Mouse (Mus musculus) Muller cell, postnatal 12 days (primary cell): ENCODE results near the gene Cenpp.

Experiments used
- DNase-seq: peaks from one replicate; pipeline ENCODE4 v3.0.0-alpha.2; 2015; ENCODE audit errors: inconsistent ontology term

The Cenpp gene

DNA sequence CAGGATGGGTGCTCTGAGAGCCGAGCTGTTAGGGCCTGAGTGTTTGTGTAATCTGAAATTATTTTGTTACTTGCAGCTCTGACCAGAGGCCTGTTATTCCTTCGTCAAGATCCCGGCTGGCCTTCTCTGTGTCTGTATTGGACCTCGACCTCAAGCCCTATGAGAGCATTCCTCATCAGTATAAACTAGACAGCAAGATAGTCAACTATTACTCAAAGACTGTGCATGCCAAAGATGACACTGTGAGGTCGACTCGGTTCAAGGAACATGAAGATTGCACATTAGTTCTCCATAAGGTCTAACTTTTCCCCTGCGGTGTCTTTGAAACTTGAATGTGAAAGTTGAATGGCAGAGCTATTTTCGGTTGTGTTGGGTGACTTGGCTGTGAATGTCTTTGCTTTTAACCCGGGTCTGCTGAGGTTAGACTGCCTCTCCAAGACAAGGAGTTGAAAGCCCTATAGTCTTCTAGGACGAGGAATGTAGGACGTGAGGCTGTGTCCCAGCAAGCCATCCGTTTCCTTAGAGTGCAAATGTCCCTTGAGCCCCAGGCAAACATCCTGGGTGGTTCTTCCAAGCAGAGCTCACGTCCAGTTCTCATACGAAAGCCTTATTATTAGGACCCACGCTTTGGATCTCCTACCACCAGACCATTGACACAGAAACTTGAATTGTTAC lies 191.0 kb downstream of the Cenpp start:
- DNase-seq: peak; percentile 57

DNA sequence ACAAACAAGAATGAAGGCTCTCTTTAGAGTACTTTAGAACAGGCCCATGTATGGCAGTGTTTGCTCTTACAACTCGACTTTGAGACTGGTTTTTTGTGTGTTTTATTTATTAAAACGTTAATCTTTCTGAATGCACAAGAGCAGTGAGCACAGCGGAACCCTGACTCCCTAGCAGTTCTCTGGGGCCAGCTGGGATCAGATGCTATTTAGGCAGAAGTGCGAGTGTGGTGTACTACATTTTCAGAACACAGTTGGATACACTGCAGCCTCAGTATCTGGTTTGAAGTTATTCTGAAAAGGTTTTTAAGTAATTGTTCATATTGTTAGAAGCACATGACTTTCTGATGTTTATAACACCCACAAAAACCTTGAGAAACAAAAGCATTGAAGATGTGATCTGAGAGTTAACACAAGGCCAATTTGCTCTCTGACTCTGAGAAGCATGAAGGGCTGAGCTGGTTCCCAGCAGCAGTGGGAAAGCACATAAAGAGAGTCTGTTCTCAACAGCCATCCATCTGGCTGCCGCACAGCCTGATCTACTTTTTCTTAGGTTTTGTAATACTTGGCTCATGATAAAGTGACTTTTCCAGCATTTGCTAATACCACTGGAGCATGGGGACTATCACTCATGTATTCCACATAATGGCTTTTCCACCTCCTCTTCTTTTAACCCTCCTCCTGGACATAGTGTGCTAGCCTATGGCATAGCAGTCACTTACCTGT lies 191.7 kb downstream of the Cenpp start:
- DNase-seq: peak; percentile 19

DNA sequence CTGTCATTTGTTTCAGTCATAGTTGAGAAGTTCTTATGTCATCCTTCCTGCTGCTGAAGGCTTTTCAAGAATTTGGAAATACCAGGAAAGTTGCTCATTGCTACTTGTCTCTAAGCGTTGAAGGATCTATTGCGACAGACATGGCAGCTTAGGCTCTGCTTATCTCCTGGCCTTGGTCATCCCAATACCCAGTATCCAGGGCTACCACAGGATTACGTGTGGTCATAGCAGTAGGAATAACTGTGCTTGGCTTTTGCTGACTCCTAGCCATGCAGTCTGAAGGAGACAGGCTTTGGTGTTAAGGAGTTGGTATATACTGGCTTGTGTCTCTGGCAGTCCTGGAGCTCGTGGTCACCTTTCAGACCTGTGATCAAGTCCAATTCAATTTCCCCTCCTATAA lies 192.3 kb downstream of the Cenpp start:
- DNase-seq: peak; percentile 27

DNA sequence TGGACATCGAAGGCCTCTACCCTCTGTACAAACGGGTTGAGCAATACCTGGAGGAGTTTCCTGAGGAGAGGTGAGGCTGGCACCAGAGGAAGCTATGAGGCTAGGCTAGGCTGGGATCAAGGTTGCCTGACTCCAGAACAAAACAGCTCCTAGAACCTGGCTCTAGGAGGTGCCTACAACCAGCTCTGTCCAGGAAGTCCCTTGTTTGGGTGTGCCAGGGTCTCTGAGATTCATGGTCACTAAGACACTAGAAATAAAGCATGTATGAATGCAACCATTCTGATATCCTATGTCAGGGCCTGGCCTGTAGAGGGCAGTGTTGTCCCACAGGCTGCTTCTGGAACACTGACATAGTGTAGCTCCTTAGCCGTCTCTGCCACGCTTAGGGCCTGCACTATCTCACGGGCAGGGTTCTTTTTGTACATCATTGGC lies 203.3 kb downstream of the Cenpp start:
- peak; percentile 60 for DNase-seq

DNA sequence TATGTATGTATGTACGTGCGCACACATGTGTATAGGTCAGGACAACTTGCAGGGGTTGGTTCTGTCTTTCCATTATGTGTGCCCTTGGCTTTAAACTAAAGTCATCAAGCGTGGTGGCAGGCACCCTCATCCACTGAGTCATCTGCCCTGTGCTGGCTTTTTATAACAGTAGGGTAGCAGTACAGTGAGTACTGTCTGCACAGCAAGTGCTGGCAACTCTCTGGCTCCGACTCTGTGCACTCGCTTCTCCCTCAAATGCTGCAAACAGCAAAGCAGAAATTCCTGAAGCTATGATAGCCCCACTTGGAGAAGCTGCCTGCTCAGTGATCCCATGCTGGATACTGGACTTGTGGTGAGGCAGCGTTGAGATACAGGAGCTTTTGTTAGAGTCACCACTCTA lies 208.1 kb downstream of the Cenpp start:
- DNase-seq: peak; percentile 9

DNA sequence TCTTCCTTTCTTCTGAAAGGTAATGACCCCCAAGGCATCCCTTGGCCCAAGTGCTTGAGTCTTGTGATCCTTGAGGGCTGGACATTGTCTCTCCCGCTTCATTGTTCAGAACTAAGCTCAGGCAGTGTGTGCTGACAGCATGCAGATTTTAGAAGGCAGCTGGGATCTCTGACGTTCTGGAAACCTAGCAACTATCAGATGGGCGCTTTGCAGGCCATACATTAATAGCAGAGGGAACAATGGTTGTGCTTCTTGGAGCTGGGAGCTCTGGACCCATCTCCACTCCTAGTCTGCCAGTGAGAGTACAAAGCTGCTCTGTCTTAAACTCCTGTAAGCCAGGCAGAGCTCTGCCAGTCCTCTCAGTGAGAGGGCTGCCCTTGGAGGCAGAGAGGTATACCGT lies 216.4 kb downstream of the Cenpp start:
- DNase-seq: no peak

DNA sequence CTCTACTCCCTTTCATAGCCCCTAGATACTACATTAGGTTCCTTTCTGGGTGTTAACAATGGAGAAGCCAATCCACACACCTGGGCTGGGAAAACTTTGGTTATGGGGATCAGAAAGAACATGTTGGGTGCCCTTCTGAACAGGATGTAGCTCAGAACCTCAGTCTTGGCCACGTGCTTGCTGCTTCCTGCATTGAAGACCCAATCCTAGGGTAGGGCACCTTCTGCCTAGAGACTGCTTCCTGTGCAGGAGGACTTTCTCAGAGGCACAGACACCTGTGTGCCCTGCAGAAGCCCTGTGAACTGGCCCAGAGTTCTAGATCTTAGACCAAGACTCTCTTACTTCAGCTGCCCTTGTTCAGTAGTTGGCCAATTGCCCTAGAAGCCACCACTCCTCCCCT lies 216.8 kb downstream of the Cenpp start:
- DNase-seq: no peak

DNA sequence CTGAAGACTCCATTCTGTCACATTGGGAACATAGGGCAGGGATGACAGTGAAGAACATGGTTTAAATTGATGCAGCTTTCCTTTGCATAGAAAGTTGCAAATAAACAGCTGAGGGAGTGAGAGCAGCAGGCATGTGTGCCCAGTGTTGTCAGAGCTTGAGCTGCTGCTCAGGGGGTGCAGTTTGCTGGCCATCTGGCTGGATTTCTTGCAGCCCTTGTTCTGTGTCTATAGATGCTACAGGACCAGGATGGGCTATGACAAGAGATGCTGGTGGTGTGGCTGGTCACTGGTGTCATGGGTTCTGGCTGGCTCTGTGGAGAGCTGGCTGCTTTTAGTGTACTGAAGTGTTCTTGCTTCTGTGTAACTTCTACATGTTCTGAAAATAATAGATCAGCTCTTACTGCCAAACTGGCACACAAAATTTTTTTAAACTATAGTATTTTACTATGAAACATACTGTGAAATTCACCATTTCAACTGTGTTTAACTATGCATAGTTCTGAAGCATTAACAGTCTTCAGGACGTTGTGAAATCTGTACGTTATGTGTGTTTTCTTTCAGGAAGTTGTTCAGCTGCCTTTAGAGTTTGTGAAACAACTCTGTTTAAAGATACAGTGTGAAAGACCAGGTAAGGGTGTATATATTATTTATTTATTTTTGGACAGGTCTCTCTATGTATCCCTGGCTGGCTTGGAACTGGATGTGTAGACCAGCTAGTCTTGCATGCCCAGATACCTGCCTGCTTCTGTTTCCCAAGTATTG lies 219.1 kb downstream of the Cenpp start:
- no peak for DNase-seq

DNA sequence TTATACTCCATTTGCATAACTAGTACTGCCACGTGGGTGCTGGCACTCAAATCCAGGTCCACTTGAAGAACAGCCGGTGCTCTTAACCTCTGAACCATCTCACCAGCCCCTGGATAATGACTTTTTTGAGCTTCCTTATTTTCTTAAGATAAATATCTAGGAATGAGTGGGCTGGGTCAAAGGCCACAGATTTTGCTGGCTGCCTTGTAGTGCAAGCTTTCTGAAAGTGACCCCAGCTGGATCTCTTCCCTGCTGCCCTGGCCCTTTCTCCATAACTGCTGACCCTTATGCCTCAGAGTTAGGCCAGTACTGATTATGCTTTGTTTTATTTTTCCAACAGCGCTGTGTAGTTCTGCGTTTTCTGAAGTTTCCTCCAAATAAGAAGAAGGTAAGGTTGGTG lies 222.1 kb downstream of the Cenpp start:
- DNase-seq: no peak

DNA sequence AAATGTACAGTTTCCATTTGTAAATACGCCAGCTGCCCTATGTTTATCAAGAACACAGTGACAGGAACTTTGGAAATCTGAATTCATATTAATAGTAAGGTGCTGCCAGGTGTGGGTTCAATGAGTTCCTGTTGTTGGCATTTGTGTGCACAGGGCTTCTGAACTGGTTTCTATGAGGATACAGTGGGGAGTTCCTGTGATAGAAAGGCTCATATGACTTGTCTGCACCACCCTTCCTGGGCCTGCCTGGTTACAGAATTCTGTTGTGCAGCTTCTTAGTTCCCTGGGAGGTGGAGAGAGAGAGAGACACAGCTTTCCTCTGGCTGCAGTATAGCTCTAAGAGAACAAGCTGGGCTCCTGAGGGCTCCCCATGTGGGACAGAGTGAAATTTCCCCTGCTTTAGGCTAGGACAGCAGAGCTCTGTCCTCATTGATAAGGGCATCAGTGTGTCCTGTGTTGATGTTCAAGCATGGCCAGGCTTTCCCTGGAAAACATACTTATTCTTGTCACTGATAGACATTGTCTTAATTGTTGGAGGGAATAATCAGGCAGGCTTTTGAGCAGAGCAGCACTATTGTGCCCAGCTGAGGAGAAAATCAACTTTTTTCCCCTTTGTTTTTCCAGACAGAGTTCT lies 224.4 kb downstream of the Cenpp start:
- no peak for DNase-seq

DNA sequence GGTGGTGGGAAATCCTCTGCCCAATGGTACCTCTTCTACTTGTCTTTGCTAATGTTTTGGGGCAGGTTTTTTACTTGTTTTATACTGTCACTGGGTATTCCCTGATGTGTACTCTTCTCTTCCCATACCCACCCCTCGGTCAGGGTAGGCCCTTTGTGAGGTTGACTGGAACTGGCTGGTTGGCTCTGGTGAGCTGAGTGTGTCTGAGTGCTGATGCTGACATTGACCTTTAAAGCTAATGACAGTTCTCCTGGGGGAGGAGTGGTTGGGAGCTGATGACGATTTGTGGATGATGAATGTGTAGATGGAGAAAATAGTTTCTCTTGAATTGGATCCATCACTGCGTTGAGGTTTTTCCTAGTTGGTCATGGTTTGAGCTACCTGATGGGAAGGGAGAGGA lies 225.8 kb downstream of the Cenpp start:
- no peak for DNase-seq

DNA sequence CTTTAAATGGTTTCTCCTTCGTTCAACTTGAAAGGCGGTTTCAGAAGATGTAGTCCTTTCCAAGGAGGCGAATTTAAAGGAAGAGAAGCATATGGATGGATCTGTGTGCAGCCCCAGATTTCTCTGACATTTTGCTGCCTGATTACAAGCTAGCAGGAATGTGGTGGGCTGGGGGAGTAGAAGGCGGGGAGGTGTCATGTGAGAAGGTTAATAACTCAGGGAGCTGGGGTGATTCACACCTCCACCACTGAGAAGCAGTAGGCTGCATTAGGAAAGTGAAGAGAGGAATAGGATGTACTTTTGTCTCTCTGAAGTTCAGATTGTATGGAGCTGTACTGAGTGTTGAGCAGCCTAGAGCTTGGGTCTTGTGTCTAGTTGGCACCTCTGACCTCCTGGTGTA lies 230.6 kb downstream of the Cenpp start:
- no peak for DNase-seq

DNA sequence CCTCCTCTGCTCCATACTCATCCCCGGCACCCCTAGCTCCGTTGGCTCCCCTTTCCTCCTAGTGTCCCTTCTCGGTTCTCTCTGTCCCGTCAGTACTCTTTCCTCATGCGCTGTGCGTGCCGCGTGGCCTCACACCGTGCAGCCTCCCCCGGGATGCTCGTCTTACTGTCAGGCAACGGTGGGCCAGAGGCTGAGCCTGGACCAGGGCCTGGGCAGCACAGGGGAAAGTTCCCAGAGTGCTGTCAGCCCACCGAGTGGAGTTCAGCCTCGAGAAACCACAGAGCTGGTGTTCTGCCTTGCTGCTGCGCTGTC lies 231.0 kb downstream of the Cenpp start:
- DNase-seq: peak; percentile 56

DNA sequence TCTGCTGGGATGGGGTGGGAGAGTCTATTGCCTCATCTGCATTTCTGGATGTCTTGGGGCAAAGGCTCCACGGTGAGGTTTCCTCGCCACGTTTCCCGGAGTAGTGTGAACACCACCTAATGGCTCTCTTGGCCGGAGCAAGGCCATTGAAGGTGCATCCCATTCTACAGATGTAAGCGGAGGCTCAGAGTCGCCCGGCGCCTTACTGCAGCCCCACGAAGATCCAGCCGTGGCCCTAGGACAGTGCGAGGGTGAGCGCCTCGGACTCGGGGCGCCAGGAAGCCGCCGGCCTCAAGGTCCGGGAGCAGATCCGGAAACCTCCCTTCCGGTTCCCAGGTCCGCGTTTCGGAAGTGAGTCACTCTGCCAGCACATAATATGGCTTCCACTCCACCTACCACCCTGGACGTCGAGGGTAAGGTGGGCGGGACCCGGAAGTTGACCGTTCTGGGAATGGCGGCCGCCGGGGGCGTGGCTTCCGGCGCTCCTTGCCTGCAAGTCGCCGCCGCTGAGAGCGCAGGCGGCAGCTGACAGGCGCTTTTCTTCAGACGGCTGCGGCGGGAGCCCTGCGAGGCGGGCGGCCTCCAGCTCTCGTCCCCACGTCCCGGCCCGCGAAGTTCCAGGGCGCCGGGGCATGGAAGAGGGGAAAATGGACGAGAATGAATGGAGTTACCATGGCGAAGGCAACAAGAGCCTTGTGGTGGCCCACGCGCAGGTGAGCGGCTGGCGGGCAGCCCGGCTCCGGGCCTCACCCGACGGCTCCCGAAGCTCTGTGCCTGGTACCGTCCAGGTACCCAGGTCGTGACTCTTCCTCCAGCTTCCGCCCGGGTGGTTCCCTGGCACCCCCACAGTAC lies 231.6 kb downstream of the Cenpp start, which contains the start of gene Ippk:
Ippk (plus strand) TSS at position 496 of the 852 bp plus-strand sequence.
- peak; percentile 99 for DNase-seq
